Mouse (Mus musculus): Measurements from ENCODE around the gene Strap.

DNA sequence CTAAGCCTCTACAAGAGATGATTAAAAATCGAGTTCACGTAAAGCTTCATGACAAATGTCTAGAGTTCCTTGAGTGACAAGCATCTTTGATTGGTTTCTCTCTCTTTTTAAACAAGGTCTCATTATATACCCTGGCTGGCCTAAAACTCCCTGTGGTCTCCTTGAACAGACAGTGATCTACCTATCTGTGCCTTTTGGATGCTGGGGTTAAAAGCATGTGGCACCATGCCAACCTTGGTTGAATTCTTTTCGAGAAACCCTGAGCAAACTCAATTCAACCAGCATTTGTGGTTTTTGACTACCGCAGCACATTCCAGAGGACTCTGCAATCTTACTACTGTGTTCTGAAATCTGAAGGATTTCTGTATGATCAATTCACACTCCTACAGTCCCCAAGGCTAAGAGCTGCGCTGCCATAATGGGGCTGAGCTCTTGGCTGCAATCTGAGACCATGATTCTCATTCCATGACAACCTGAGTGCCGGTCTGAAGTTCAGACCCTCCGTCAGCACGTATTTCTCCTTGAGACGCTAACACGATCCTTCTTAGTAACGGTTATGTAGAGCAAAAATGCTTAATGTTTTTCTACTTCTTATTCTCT, 46.3 kb upstream of the Strap start:
- no peak for TF ChIP-seq CTCF (IDR thresholded peaks at IDR 0.05; ENCODE audit: borderline replicate concordance, insufficient read depth, low read length)
- no peak for TF ChIP-seq POLR2A (IDR thresholded peaks at IDR 0.05; ENCODE audit: low read depth, low read length)

Measured in embryonic fibroblast, embryonic 13.5 days (primary cell).